Mouse (Mus musculus) testis, postnatal 14 days (tissue): ENCODE results near the gene Vangl2.

Experiments used
- DNase-seq: peaks from one replicate; pipeline ENCODE4 v3.0.0; 2021; ENCODE audit warnings: low spot score

Vangl2 gene

DNA sequence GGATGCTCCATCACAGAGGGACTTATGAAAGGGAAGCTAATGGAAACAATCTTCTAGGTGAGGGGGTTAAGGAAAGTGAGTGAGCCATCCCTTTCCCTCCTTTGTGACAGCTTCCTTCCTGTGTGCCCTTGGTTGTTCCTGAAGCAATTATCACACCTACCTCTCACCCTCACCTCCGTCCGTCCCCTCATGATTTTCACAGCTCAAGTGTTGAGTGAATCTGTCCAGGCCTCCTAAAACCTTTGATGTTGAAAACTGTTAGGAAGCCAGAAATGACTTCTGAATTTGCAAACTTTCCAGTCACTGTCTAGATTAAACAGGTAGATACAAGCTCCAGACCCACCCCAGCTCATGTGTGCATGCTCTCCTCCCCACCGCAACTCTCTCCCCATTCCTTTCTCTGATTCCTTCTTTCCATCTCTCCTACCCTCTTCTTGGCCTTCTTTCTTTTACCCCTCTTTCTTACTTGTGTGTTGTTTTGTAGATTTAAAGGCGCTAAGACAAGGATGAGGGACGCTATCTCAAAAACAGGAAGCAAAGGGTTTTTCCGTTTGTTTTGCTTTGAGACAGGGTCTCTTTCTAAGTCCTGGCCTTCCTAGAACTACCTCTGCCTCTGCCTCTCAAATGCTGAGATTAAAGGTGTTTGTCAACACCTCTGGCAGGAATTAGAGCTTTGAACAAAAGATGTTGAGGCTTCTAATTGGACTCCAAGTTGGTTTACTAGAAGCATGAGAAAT lies 62.0 kb downstream of the Vangl2 start:
- DNase-seq, result no peak

- DNase-seq, result no peak
Observed at GRCm38 (mm10) chr1:171963613-171964012, 64.6 kb downstream of the Vangl2 start.

DNA sequence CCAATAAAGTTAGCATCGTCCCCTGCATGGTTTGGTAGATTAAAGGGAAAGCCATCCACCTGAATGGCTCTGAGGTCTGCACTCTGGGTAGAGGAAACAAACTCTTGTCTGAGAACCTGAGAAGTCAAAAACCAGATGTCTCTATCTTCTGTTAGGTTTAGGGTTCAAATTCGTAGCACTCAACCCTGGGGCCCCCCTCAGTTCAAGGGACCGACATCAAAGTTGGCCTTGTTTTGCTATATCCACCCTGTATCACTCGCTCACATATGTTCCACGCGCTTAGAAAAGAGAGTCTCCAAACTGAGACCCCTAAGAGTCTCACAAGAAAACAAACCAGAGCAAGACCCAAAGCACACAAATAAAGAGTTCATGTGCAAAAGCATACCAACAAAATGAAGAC lies 66.5 kb downstream of the Vangl2 start:
- no peak for DNase-seq

DNA sequence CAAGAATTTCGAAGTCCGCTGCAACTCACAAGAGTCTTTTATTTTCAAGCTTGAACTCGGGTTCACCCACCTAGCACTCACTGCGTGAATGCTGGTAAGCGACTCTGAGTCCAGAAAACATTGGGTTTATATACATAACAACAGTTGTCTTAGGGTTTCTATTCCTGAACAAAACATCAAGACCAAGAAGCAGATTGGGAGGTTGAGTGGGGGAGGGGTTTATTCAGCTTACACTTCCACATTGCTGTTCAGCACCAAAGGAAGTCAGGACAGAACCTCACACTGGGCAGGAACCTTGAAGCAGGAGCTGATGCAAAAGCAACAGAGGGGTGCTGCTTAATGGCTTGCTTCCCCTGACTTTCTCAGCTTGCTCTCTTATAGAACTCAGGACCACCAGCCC lies 67.5 kb downstream of the Vangl2 start:
- no peak for DNase-seq

GRCm38 (mm10) chr1:171957411-171957810 lies 70.8 kb downstream of the Vangl2 start:
- no peak for DNase-seq

GRCm38 (mm10) chr1:171955071-171955470 lies 73.2 kb downstream of the Vangl2 start:
- no peak for DNase-seq
